Mouse (Mus musculus): ENCODE results near the gene Hspa1a.

- TF ChIP-seq GATA1 (IDR thresholded peaks at IDR 0.05; ENCODE audit: borderline replicate concordance, low read length) (no peak), FLI1 (IDR thresholded peaks at IDR 0.05; ENCODE audit: low read length) (no peak)
These were observed 44.5 kb downstream of the Hspa1a start for GRCm38 (mm10) chr17:34927306-34928019.

All from megakaryocyte, embryonic 14.5 days (primary cell).